Mouse (Mus musculus): ENCODE measurements around the gene Ackr2. TPM values are rescaled to one million over a fixed set of nuclear protein-coding genes. Genes with fewer than 3 reads are reported as not detected.

The Ackr2 gene
- polyA plus RNA-seq, 1 experiment from 2014 or later = 0.79 TPM

DNA sequence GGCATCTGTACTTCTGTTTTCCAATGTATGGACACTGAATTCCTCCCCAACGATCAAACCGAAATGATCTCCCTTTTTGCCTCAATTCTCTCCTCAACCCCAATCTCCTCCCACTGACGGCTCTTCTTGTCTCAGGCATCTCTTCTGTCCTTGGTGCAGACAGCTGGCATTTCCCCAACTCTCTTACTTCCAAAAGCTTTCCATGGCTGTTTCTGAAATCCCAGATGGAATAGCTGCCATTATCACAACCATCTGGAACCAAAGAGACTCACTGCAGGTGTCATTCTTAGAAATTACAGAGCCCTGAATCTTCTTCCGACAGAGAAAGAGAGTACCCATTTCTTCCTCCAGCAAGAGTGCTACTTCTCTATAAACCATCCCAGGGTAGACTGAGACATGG is 36.7 kb downstream of the Ackr2 start:
- no peak for ATAC-seq (replicated peaks; ENCODE audit: low FRiP score, low read depth)
- WGBS = 76% methylated on average over 4 of the region's 4 CpGs

DNA sequence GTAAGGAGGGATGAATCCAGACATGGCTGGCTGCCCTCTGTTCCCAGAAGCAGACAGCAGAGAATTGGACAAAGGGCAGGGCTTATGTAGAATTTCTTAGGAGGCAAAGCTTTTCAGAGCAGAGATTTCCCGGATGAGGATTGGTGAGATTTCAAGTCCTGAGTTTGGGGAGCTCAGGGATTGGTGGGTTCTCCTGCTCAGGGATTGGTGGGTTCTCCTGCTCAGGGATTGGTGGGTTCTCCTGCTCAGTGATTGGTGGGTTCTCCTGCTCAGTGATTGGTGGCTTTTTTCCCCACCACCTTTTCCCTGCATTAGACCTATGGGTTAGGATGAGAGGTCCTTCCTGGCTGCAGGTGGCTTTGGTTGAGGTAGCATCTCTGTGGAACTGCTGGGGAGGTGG is 38.8 kb downstream of the Ackr2 start:
- Histone ChIP-seq H3K4me2 (ENCODE audit: low read length) (no peak overlapping the region), H3K9ac (ENCODE audit: low read depth, low read length) (no peak overlapping the region), H3K27me3 (ENCODE audit: insufficient read depth, low read length) (no peaks in the 10 kb centered on the region), H3K27ac (no peak overlapping the region), H3K36me3 (ENCODE audit: insufficient read depth, low read length) (no peaks in the 10 kb centered on the region), H3K4me1 (replicated peaks; ENCODE audit: insufficient read depth, low read length) (no peaks in the 10 kb centered on the region), H3K9me3 (replicated peaks; ENCODE audit: low read length) (no peaks in the 10 kb centered on the region), H3K4me3 (replicated peaks; ENCODE audit: low read depth, low read length) (no peak overlapping the region)
- no peak for TF ChIP-seq CTCF (IDR thresholded peaks at IDR 0.05; ENCODE audit: low read depth)
- 83% methylated on average over 1 of the region's 1 CpGs for WGBS
- DNase-seq (ENCODE audit: low spot score) (no peak), ATAC-seq (replicated peaks; ENCODE audit: low FRiP score, low read depth) (0 out of 2 replicates have a peak, but pooled peaks have one; percentile 43)

More for the DNA sequence above, 36.7 kb downstream of the Ackr2 start:
- Histone ChIP-seq H3K4me1 (replicated peaks; ENCODE audit: insufficient read depth, low read length) (no peaks in the 10 kb centered on the region), H3K27ac (no peak overlapping the region), H3K4me3 (replicated peaks; ENCODE audit: low read depth, low read length) (no peak overlapping the region), H3K27me3 (ENCODE audit: insufficient read depth, low read length) (no peaks in the 10 kb centered on the region), H3K36me3 (ENCODE audit: insufficient read depth, low read length) (no peaks in the 10 kb centered on the region), H3K9ac (ENCODE audit: low read depth, low read length) (no peak overlapping the region), H3K9me3 (replicated peaks; ENCODE audit: low read length) (no peaks in the 10 kb centered on the region), H3K4me2 (ENCODE audit: low read length) (no peak overlapping the region)
- TF ChIP-seq CTCF (IDR thresholded peaks at IDR 0.05; ENCODE audit: low read depth) = no peak
- DNase-seq (ENCODE audit: low spot score) = no peak

DNA sequence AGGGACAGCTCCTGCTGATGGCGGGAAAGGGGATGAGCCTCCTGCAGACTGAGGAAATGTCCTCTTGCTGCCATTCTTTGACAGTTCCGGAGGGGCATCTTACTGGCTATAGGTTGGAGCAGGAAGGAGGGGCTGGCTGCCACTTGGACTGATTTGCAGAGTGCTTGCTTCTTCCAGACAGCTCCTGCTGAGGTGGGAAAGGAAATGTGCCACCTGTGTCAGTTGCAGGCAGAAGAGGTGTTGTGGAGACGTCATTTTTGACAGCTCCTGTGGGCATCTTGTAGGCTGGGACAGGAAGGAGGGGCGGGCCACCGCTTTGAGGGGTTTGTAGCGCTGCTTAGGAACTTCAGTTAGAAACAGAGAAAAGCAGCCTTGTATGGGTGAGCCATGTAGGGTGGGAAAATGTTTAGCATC is 39.3 kb downstream of the Ackr2 start:
- 0 out of 2 replicates have a peak, but pooled peaks have one; percentile 7 for ATAC-seq (replicated peaks; ENCODE audit: low FRiP score, low read depth)
- H3K27ac ChIP-seq = no peak overlapping the region
- no peak overlapping the region for H3K4me3 ChIP-seq (replicated peaks; ENCODE audit: low read depth, low read length)
- TF ChIP-seq CTCF (IDR thresholded peaks at IDR 0.05; ENCODE audit: low read depth) = no peak
- peak overlapping the region; percentile 51 for H3K4me2 ChIP-seq (ENCODE audit: low read length)
- no peaks in the 10 kb centered on the region for H3K36me3 ChIP-seq (ENCODE audit: insufficient read depth, low read length)
- WGBS = 52% methylated on average over 6 of the region's 6 CpGs
- H3K9ac ChIP-seq (ENCODE audit: low read depth, low read length) = no peak overlapping the region
- no peaks in the 10 kb centered on the region for H3K27me3 ChIP-seq (ENCODE audit: insufficient read depth, low read length)
- H3K9me3 ChIP-seq (replicated peaks; ENCODE audit: low read length) = no peaks in the 10 kb centered on the region
- DNase-seq (ENCODE audit: low spot score) = no peak
- H3K4me1 ChIP-seq (replicated peaks; ENCODE audit: insufficient read depth, low read length) = no peaks in the 10 kb centered on the region

DNA sequence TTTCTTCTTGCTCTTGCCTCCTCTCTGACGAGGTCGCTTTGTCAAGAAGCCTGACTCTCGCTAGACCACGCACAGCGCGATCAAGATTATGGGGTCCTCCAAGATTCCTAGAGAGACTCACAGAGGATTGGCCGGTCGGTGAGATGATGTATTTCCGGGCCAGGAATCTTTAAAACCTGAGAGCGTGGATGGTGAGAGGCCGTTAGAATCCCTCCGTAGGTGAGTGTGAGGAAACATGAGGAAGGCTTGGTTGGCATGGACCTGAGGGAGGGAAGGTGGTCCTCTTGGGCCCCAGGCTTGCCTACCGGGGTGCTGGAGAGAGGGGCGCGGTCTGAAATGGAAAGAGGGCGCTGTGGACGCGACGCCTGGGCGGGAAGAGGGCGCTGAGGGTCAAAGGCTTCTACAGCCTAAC is 39.8 kb downstream of the Ackr2 start:
- TF ChIP-seq CTCF (IDR thresholded peaks at IDR 0.05; ENCODE audit: low read depth) = no peak
- peak; percentile 44 for DNase-seq (ENCODE audit: low spot score)

DNA sequence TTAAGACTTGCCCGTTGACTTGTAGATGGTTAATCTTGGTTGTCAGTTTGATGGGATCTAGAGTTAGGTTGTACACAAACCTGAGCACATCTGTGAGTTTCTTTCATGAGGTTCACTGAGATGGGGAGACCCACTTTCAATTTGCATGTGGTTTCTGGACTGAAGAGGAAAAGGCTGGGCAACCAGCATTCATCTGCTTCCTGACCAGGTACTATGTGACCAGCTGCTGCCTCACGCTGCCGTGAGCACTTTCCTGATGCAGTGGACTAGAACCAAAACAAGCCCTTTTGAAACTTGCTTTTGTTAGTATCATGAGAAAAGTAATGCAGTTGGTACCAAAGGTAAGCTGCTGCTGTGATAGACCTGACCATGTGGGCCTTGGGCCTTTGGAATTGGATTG is 44.9 kb downstream of the Ackr2 start:
- DNase-seq (ENCODE audit: low spot score) (no peak), ATAC-seq (replicated peaks; ENCODE audit: low FRiP score, low read depth) (no peak)
- Histone ChIP-seq H3K9ac (ENCODE audit: low read depth, low read length) (no peak overlapping the region), H3K27ac (no peak overlapping the region), H3K4me1 (replicated peaks; ENCODE audit: insufficient read depth, low read length) (no peaks in the 10 kb centered on the region), H3K9me3 (replicated peaks; ENCODE audit: low read length) (no peaks in the 10 kb centered on the region), H3K36me3 (ENCODE audit: insufficient read depth, low read length) (no peaks in the 10 kb centered on the region), H3K4me2 (ENCODE audit: low read length) (no peak overlapping the region), H3K27me3 (ENCODE audit: insufficient read depth, low read length) (no peaks in the 10 kb centered on the region), H3K4me3 (replicated peaks; ENCODE audit: low read depth, low read length) (no peak overlapping the region)
- WGBS = 78% methylated on average over 3 of the region's 3 CpGs
- no peak for TF ChIP-seq CTCF (IDR thresholded peaks at IDR 0.05; ENCODE audit: low read depth)

More for the DNA sequence above, 39.8 kb downstream of the Ackr2 start:
- Histone ChIP-seq H3K9me3 (replicated peaks; ENCODE audit: low read length) (no peaks in the 10 kb centered on the region), H3K4me2 (ENCODE audit: low read length) (peak overlapping the region; percentile 51), H3K36me3 (ENCODE audit: insufficient read depth, low read length) (no peaks in the 10 kb centered on the region), H3K9ac (ENCODE audit: low read depth, low read length) (0 out of 2 replicates have a peak overlapping the region, but pooled peaks have one; percentile 23), H3K27ac (no peak overlapping the region), H3K27me3 (ENCODE audit: insufficient read depth, low read length) (no peaks in the 10 kb centered on the region), H3K4me3 (replicated peaks; ENCODE audit: low read depth, low read length) (peak overlapping the region; percentile 34), H3K4me1 (replicated peaks; ENCODE audit: insufficient read depth, low read length) (no peaks in the 10 kb centered on the region)
- whole genome bisulfite sequencing = 52% methylated on average over 21 of the region's 21 CpGs
- peak; percentile 36 for ATAC-seq (replicated peaks; ENCODE audit: low FRiP score, low read depth)

DNA sequence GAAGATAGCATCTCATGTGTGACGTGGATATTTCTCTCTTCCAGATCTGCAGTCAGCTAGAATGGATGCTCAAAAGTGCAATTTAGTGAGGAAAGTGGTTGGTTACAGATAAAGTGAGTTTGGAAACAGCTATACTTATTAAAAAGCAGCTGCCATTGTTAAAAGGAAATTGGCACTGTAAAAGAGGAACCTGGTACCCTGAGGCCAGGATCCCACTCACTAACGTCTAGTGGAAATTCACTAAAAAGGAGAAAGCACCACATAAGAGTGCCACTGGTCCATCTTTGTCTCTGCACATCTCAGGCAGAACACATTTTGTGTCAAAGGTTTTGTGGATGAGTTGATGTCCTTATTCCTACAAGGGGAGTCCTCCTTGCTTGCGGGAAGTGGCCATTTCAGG is 45.5 kb downstream of the Ackr2 start:
- 74% methylated on average over 3 of the region's 3 CpGs for WGBS
- Histone ChIP-seq H3K4me3 (replicated peaks; ENCODE audit: low read depth, low read length) (no peak overlapping the region), H3K9me3 (replicated peaks; ENCODE audit: low read length) (no peaks in the 10 kb centered on the region), H3K4me2 (ENCODE audit: low read length) (no peak overlapping the region), H3K27me3 (ENCODE audit: insufficient read depth, low read length) (no peaks in the 10 kb centered on the region), H3K36me3 (ENCODE audit: insufficient read depth, low read length) (no peaks in the 10 kb centered on the region), H3K4me1 (replicated peaks; ENCODE audit: insufficient read depth, low read length) (no peaks in the 10 kb centered on the region), H3K9ac (ENCODE audit: low read depth, low read length) (no peak overlapping the region), H3K27ac (no peak overlapping the region)
- ATAC-seq (replicated peaks; ENCODE audit: low FRiP score, low read depth) (no peak), DNase-seq (ENCODE audit: low spot score) (no peak)
- no peak for TF ChIP-seq CTCF (IDR thresholded peaks at IDR 0.05; ENCODE audit: low read depth)

DNA sequence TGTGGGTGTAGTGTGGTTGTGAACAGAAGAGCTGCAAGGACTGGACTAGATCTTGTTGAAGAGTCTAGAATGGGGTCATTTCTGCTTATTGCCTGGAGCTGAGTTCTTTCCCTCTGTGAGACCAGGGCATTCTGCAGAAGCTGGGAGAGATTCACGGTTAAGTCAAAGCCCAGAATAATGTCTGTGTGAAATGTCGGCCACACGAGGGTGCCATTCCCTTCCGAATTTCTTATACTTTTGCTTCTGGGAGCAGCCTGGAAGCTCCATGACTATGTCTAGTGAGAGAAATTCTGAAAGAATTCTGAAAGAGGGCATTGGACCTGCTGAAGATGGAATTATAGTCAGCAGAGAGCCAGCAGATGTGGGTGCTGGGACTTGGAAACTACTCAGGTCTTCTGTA is 49.6 kb downstream of the Ackr2 start:
- H3K27ac ChIP-seq = no peak overlapping the region
- no peak for ATAC-seq (replicated peaks; ENCODE audit: low FRiP score, low read depth)
- no peak overlapping the region for H3K9ac ChIP-seq (ENCODE audit: low read depth, low read length)
- peak; percentile 84 for DNase-seq (ENCODE audit: low spot score)
- H3K27me3 ChIP-seq (ENCODE audit: insufficient read depth, low read length) = no peaks in the 10 kb centered on the region
- TF ChIP-seq CTCF (IDR thresholded peaks at IDR 0.05; ENCODE audit: low read depth) = peak; percentile 81
- H3K36me3 ChIP-seq (ENCODE audit: insufficient read depth, low read length) = no peaks in the 10 kb centered on the region
- H3K4me3 ChIP-seq (replicated peaks; ENCODE audit: low read depth, low read length) = no peak overlapping the region
- no peaks in the 10 kb centered on the region for H3K4me1 ChIP-seq (replicated peaks; ENCODE audit: insufficient read depth, low read length)
- WGBS = 11% methylated on average over 4 of the region's 4 CpGs
- H3K4me2 ChIP-seq (ENCODE audit: low read length) = no peak overlapping the region
- no peaks in the 10 kb centered on the region for H3K9me3 ChIP-seq (replicated peaks; ENCODE audit: low read length)

Measured in kidney, postnatal 0 days (tissue).